15 mouse cellular contexts compared by ENCODE assay signal in genomic region chr17:8637181-8637580, GRCm38 (mm10).
DNase-seq lines count a peak whose midpoint lies in the region; ATAC-seq and TF ChIP-seq lines count a peak whose summit lies in the region.
"Had no signal": no experiment of that assay in that cellular context is flagged by ENCODE, and none has a peak within 500 bp of the region (broad histone marks: within the 10 kb centered on the region; RNA-seq: fewer than 3 reads in every experiment).

No protein-coding gene starts in this region.

- no peak overlapping the region for H3K27ac ChIP-seq in cerebellum, adult 2 months (ENCODE audit: insufficient read depth, low read length)
- no peak overlapping the region for H3K27ac ChIP-seq in kidney, postnatal 0 days
- H3K27ac ChIP-seq in midbrain, embryonic 10.5 days (replicated peaks) = no peak overlapping the region
- H3K27ac ChIP-seq in midbrain, embryonic 15.5 days = no peak overlapping the region
- no peak overlapping the region for H3K27ac ChIP-seq in cortical plate, adult 2 months (ENCODE audit: insufficient read depth, low read length)
- H3K27ac ChIP-seq: embryonic facial prominence, embryonic 10.5 days; heart, embryonic 15.5 days had no signal

- no peaks in the 10 kb centered on the region for H3K9me3 ChIP-seq in kidney, postnatal 0 days (replicated peaks; ENCODE audit: low read length)
- H3K9me3 ChIP-seq in midbrain, embryonic 10.5 days (replicated peaks) = no peaks in the 10 kb centered on the region
- H3K9me3 ChIP-seq in midbrain, embryonic 15.5 days = no peaks in the 10 kb centered on the region
- H3K9me3 ChIP-seq: embryonic facial prominence, embryonic 10.5 days; heart, embryonic 15.5 days had no signal

- H3K9ac ChIP-seq in kidney, postnatal 0 days (ENCODE audit: low read depth, low read length) = no peak overlapping the region
- no peak overlapping the region for H3K9ac ChIP-seq in midbrain, embryonic 15.5 days
- H3K9ac ChIP-seq: heart, embryonic 15.5 days had no signal

- peak; percentile 34 to 43 for DNase-seq in cerebellum, adult 2 months
- no peak for DNase-seq in cerebellum, postnatal 4 days (ENCODE audit: low spot score in 2 of 2)
- DNase-seq in kidney, postnatal 0 days (ENCODE audit: low spot score) = peak; percentile 37
- DNase-seq in kidney, postnatal 14 days = no peak
- peak; percentile 9 for DNase-seq in midbrain, embryonic 10.5 days (ENCODE audit: low spot score)
- DNase-seq in embryo, embryonic 11 days = no peak
- DNase-seq: adrenal gland, postnatal 14 days; kidney, adult 9 months; lung, adult 2 months; right cerebral cortex, postnatal 14 days had no signal

- H3K36me3 ChIP-seq in kidney, postnatal 0 days (ENCODE audit: insufficient read depth, low read length) = no peaks in the 10 kb centered on the region
- no peaks in the 10 kb centered on the region for H3K36me3 ChIP-seq in midbrain, embryonic 10.5 days
- no peaks in the 10 kb centered on the region for H3K36me3 ChIP-seq in midbrain, embryonic 15.5 days (replicated peaks)
- H3K36me3 ChIP-seq: embryonic facial prominence, embryonic 10.5 days; heart, embryonic 15.5 days had no signal

- peak overlapping the region; percentile 6; the same call in 1 of the 2 replicates for H3K4me2 ChIP-seq in kidney, postnatal 0 days (ENCODE audit: low read length)
- H3K4me2 ChIP-seq in midbrain, embryonic 15.5 days = no peak overlapping the region
- H3K4me2 ChIP-seq: heart, embryonic 15.5 days had no signal

- ATAC-seq in kidney, postnatal 0 days (replicated peaks; ENCODE audit: low FRiP score, low read depth) = no peak
- ATAC-seq in midbrain, embryonic 15.5 days (replicated peaks) = no peak
- ATAC-seq: forebrain, embryonic 14.5 days had no signal

- no peaks in the 10 kb centered on the region for H3K27me3 ChIP-seq in cerebellum, adult 2 months (ENCODE audit: control insufficient read depth, insufficient read depth, low read length)
- no peaks in the 10 kb centered on the region for H3K27me3 ChIP-seq in kidney, postnatal 0 days (ENCODE audit: insufficient read depth, low read length)
- H3K27me3 ChIP-seq in midbrain, embryonic 10.5 days (ENCODE audit: low read depth, poor library complexity, severe bottlenecking) = no peaks in the 10 kb centered on the region
- no peaks in the 10 kb centered on the region for H3K27me3 ChIP-seq in midbrain, embryonic 15.5 days (replicated peaks)

- TF ChIP-seq CTCF in cerebellum, adult 2 months (IDR thresholded peaks at IDR 0.05; ENCODE audit: borderline replicate concordance, insufficient read depth, low read depth, low read length) = peak; percentile 14; the same call in 1 of the 2 replicates
- peak; percentile 33 for TF ChIP-seq CTCF in kidney, postnatal 0 days (IDR thresholded peaks at IDR 0.05; ENCODE audit: low read depth)
- peak; percentile 19; the same call in 1 of the 2 replicates for TF ChIP-seq CTCF in cortical plate, adult 2 months (IDR thresholded peaks at IDR 0.05; ENCODE audit: extremely low read depth, insufficient read depth, low read length)

- no peak for TF ChIP-seq POLR2A in cerebellum, adult 2 months (IDR thresholded peaks at IDR 0.05; ENCODE audit: borderline replicate concordance, insufficient read depth, low read length)
- TF ChIP-seq POLR2A in cortical plate, adult 2 months (IDR thresholded peaks at IDR 0.05; ENCODE audit: extremely low read depth, insufficient read depth, low read length) = no peak

- WGBS in cerebellum, adult 2 months = 28% methylated on average over 4 of the region's 4 CpGs
- WGBS in kidney, postnatal 0 days = 49% methylated on average over 4 of the region's 4 CpGs
- 77% methylated on average over 4 of the region's 4 CpGs for WGBS in midbrain, embryonic 10.5 days
- WGBS in midbrain, embryonic 15.5 days = 69% methylated on average over 4 of the region's 4 CpGs

- H3K4me3 ChIP-seq in cerebellum, adult 2 months (replicated peaks; ENCODE audit: insufficient read depth, low read depth, low read length) = no peak overlapping the region
- H3K4me3 ChIP-seq in kidney, postnatal 0 days (replicated peaks; ENCODE audit: low read depth, low read length) = no peak overlapping the region
- H3K4me3 ChIP-seq in midbrain, embryonic 10.5 days = no peak overlapping the region
- no peak overlapping the region for H3K4me3 ChIP-seq in midbrain, embryonic 15.5 days
- no peak overlapping the region for H3K4me3 ChIP-seq in cortical plate, adult 2 months (ENCODE audit: insufficient read depth, low read length)
- H3K4me3 ChIP-seq: embryonic facial prominence, embryonic 10.5 days; heart, embryonic 15.5 days had no signal

- peaks cover 23% of the 10 kb centered on the region for H3K4me1 ChIP-seq in cerebellum, adult 2 months (ENCODE audit: control insufficient read depth, insufficient read depth, low read length)
- H3K4me1 ChIP-seq in kidney, postnatal 0 days (replicated peaks; ENCODE audit: insufficient read depth, low read length) = 0 out of 2 replicates have a peak, but pooled peaks cover 4% of the 10 kb centered on the region
- peaks cover 16% of the 10 kb centered on the region for H3K4me1 ChIP-seq in midbrain, embryonic 10.5 days
- H3K4me1 ChIP-seq in midbrain, embryonic 15.5 days = 0 out of 2 replicates have a peak, but pooled peaks cover 4% of the 10 kb centered on the region
- H3K4me1 ChIP-seq in cortical plate, adult 2 months (ENCODE audit: control insufficient read depth, insufficient read depth, low read length) = no peaks in the 10 kb centered on the region; the same call in 1 of the 2 replicates
- H3K4me1 ChIP-seq: heart, embryonic 15.5 days had no signal

Comparison
In these comparisons a context has a peak if more than half of its experiments do, and no peak if none do; other contexts are left out.
1. DNase-seq: peak in cerebellum, adult 2 months (2 of 2), kidney, postnatal 0 days (single experiment) and midbrain, embryonic 10.5 days (single experiment); none in cerebellum, postnatal 4 days (0 of 2), kidney, postnatal 14 days (single experiment) and embryo, embryonic 11 days (single experiment).
2. Peak in every context shown above with its lines, with median percentiles within 50 percentile points of each other: CTCF ChIP-seq.